Mouse (Mus musculus): ENCODE measurements around the gene Sult1a1.
A peak's percentile ranks its signal among the peaks of the same experiment; 100 is the strongest.

The Sult1a1 gene

GRCm38 (mm10) chr7:126676207-126676606 lies at the start of gene Sult1a1:
Sult1a1 (minus strand) TSS chr7:126676432.
- peak; percentile 89 for DNase-seq

- no peak for DNase-seq
These were observed 49.4 kb upstream of the Sult1a1 start for GRCm38 (mm10) chr7:126725667-126726066.

GRCm38 (mm10) chr7:126725077-126725476 lies 48.8 kb upstream of the Sult1a1 start:
- no peak for DNase-seq

GRCm38 (mm10) chr7:126721635-126722034 lies 45.4 kb upstream of the Sult1a1 start:
- DNase-seq = no peak

- no peak for DNase-seq
These were observed 42.6 kb upstream of the Sult1a1 start for GRCm38 (mm10) chr7:126718787-126719337.

- peak; percentile 59 for DNase-seq
These were observed 41.3 kb upstream of the Sult1a1 start for GRCm38 (mm10) chr7:126717566-126717965.

GRCm38 (mm10) chr7:126715679-126716078 lies 39.4 kb upstream of the Sult1a1 start:
- no peak for DNase-seq

- no peak for DNase-seq
These were observed 35.7 kb upstream of the Sult1a1 start for GRCm38 (mm10) chr7:126711910-126712309.

- DNase-seq = no peak
These were observed 34.0 kb upstream of the Sult1a1 start for GRCm38 (mm10) chr7:126710266-126710665.

GRCm38 (mm10) chr7:126708175-126708952 lies 32.1 kb upstream of the Sult1a1 start:
- no peak for DNase-seq

GRCm38 (mm10) chr7:126707442-126708174 lies 31.4 kb upstream of the Sult1a1 start, which contains the start of gene Coro1a:
Coro1a (minus strand) TSS chr7:126707787.
- DNase-seq = no peak

- DNase-seq = peak; percentile 85
These were observed 28.1 kb upstream of the Sult1a1 start for GRCm38 (mm10) chr7:126704121-126704980.

- DNase-seq = no peak
These were observed 27.5 kb upstream of the Sult1a1 start for GRCm38 (mm10) chr7:126703757-126704077.

GRCm38 (mm10) chr7:126702861-126703756 lies 26.9 kb upstream of the Sult1a1 start:
- no peak for DNase-seq

- no peak for DNase-seq
These were observed 26.1 kb upstream of the Sult1a1 start for GRCm38 (mm10) chr7:126702358-126702757.

- no peak for DNase-seq
These were observed 25.5 kb upstream of the Sult1a1 start for GRCm38 (mm10) chr7:126701559-126702357.

- DNase-seq = peak; percentile 93
These were observed 24.8 kb upstream of the Sult1a1 start for GRCm38 (mm10) chr7:126701070-126701469.

GRCm38 (mm10) chr7:126700063-126701015 lies 24.1 kb upstream of the Sult1a1 start:
- no peak for DNase-seq

GRCm38 (mm10) chr7:126697838-126698237 lies 21.6 kb upstream of the Sult1a1 start:
- DNase-seq = no peak

GRCm38 (mm10) chr7:126696886-126697285 lies 20.7 kb upstream of the Sult1a1 start:
- DNase-seq = no peak

All from lung, postnatal 10 days (tissue).